Mouse (Mus musculus) heart, adult 8-10 months (tissue): ENCODE data around the gene Rhot1. TPM values are rescaled to one million over a fixed set of nuclear protein-coding genes. Genes with fewer than 3 reads are reported as not detected.
A peak's percentile ranks its signal among the peaks of the same experiment; 100 is the strongest.

Experiments
- DNase-seq: peaks from one replicate; pipeline ENCODE4 v3.0.0; 2022; ENCODE audit warnings: low spot score
- total RNA-seq, 4 experiments: library from RNA; stranded (reverse); gene quantifications; 2 replicates each; pipeline ENCODE4 v1.2.4; 2022

The Rhot1 gene
- total RNA-seq, 4 experiments from 2014 or later, result 52.5 to 66.9 (median 60.3) TPM

DNA sequence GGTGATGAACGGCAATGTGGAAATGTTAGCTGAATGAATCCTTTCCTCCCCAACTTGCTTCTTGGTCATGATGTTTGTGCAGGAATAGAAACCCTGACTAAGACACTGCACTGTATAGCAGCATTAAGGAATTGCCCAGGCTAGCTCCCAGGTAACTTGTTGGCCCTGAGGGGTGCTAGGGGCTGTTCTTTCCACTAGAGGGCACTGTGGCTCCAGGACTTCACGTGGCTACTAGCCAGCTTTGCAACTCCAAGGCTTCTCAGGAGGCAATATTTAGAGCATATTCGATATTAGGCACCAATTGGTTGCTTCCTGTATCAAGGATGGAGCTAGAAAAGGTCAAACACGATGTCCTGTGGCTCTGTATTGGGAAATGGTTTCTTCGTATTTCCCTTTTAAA is 78.3 kb downstream of the Rhot1 start:
- peak; percentile 70 for DNase-seq

DNA sequence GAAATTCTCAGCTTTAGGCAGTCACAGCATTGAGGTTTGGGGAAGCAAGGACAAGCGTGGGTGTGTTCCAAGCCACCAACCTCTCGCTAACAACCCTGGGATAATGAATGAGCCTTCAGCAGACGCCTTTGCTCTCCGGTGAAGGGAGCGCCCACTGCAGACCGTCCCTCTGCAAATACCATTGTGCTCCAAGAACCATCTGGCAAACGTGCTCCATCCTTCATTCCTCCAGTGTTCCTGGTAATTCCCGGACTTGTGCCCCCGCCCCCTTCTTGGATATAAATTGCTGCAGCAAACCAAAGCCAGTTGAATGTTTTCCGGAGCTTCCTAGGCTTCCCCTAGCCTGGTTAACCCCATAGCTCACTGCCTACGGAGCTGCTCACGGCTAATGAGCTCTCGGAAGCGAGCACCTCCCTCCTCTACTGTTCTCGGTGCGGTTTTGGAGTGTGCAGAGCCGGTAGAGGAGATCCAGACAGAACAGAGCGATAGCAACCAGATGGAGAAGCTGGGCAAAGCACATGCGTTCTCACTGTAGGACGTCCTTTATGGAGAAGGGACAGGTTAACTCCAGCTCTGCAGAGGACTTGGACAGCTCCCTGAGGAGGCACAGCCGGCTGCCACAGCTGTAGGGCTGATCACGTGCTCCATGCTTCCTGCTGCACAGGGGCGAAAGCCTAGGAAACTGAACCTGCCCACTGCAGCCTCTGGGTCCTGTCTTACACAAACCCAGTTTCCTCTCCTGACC is 81.1 kb downstream of the Rhot1 start:
- DNase-seq, result peak; percentile 27

DNA sequence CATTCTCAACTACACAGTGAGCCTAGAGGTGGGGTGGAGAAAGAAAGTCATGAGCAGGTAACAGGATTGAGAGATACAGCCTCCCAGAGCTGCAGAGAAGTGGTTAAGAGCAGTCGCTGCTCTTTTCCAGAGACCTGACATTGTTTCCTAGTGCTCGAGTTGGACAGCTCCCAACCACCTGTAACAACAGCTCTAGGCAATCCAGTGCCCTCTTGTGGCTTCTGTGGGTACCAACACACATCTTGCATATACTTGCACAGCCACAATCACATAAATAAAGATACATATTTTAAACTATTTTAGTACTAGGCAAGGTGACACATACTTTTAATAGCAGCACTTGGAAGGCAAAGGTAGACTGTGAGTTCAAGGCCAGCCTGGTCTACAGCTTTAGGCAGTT is 82.2 kb downstream of the Rhot1 start:
- DNase-seq, result no peak

DNA sequence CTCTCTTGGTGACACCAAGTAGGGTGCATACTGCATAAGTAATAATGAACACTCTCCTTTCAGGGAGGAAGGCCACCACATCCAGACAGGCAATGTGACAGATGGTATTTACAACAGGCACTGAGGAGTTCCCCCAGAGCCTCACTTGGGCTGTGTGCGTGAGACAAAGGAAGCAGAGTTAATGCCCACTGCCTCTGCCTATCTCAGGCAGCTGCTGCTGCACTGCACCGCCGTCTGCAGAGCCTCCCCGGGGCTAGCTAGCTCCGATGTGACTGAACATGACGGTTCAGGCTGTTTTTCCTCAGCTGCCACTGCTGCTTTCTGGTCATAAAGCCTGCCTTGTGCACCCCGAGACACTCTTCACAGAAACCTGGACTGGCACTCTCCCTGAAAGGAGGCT is 83.6 kb downstream of the Rhot1 start:
- no peak for DNase-seq

DNA sequence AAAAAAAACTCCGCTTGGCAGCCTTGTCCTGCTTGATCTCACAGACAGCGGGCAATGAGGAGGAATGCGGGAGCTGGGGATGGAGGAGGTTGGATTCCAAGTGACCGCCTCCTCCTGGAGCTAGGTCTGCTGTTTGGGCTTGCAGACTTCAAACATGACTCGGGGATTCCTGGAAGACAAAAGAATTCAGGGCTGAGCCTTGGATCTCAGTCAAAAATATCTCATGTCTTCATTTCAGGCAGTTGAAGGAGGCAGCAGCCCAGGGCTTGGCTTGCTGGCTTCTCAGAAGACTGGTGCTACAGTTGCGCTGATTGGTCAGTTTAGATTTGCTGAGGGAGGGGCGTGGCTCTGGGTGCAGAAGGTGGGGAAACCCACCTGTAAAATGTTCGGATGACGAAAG is 86.2 kb downstream of the Rhot1 start:
- no peak for DNase-seq

DNA sequence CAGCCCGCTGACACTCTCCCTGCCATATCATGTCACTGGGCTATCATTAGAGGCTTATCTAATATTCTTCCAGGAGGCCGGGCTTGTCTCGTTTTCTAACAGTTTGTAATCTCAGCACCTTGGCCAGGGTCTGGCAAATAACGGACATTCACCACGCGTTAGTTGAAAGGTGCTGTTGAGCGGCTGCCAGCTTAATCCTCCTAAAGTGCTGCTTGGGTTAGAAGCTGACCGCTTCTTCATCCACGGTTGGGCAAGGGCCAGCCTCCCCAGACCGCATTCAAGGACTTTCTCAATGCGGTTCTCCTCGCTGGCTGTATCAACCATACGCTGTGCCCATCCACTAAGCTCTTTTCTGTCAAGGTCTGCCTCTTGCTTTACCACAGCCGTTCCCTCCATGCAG is 87.0 kb downstream of the Rhot1 start:
- no peak for DNase-seq

DNA sequence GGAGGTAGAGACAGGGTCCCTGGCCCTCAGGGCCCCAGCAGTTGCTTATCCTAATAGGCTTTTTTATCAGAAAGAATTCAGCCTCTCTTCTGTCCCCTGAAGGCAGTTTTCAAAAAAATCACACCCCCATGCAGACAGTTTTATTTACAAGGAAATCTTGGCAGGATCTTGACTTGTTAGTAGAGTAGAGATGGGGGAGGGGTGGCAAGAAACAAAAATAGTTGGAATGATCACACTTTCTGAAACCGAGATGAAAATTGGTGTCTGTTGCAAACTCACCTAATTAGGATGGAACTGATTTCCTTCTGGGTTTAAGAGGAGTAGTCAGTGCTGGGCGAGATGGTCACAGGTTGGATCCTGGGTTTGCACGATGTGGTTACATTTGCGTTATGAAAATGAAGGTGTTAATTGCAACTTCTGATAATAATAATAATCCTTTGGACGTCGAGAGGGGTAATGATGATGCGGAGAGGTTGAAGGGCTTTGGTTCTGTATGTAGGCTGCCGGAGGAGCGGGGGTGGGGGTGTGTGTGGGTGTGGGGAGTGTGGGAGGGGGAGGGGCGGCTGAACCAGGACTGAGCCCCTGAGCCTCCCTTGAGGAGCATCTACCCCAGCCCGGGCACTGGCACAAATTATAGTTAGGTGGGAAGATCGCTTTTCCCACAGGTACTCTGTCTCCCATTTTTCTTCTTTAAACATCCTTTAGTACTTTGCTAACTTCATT is 90.9 kb downstream of the Rhot1 start:
- DNase-seq, result no peak

DNA sequence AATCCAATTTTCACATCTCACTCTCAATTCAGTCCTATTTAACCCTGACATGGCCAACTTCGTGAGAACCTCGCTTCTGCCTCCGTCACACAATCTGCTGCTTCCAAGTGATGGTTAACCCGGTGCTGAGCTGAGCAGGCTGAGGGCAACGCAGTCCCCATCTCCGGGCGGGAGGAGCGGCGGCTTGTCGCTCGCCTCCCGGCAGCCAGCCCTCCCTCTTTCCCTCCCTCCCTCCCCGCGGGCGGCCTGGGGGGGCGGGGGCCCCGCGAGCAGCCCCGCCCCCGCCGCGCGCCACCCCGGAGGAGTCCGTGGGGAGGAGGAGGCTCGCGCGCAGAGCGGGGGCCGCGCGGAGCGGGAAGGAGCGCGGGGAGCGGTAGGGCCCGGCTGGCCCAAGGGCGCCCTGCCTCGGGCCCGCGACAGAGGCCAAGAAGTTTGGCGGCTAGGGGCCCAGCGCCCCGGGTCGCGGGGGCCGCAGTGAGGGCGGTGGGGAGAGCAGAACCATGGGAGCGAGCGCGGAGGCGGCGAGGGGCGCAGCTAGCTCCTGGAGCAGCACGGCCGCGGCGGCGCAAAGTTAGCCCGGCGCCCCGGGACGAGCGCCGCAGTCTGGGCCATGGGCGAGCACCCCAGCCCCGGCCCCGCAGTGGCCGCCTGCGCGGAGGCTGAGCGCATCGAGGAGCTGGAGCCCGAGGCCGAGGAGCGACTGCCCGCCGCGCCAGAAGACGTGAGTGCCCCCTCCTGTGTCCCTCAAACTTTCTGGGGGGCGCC is 91.9 kb downstream of the Rhot1 start, which contains the start of gene Rhbdl3:
TSS of gene Rhbdl3 (plus strand) at position 362 of the 765 bp plus-strand sequence.
- DNase-seq, result peak; percentile 47

DNA sequence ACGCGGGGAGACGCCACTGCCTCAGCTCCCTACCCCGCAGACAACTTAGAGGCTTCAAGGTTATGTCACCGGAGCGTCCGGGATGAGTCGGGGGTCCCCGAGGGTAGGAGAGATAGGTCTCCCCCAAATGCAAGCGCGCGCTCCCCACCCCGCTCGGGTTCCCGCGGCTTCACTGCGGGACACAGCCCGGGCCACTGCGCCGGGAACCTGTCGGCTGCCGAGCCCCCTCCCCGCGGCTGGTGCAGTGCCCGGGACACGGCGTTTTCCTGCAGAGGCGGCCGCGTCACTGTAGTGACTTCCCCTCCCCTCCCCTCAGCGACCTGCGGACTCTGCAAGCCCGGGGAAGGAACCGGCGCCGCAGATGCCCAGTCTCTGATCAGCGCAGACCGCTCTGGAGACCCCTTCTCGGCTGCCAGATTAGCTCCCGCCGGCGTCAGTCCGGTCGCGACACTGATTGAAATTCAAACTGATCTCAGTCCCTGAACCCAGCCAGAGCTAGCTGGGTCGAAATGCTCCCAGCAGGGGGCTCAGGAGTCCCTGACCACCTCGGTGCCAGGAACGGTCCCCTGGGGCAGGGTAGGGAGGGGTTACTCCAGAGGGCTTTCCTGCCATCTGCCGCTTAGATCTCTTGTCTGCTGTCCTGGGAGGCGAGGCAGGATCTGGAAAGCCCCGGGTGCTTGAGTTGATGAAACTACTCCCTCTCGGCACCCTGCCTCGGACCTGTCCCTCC is 92.7 kb downstream of the Rhot1 start:
- peak; percentile 73 for DNase-seq

DNA sequence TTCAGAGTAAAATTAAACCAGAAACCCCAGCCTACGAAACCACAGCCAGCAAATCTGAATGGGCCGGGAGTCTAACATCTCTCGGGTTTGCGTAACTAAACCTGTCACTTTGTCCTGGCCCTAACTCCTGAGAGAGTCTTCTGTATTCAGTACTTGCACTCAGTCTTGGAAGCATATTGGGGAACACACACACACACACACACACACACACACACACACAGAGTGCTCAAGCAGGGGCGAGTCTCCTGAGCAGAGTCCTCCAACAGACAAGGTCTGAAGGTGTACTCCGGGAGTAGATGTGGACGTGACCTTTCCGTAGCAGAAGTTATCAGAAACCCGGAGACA is 93.2 kb downstream of the Rhot1 start:
- DNase-seq, result no peak

DNA sequence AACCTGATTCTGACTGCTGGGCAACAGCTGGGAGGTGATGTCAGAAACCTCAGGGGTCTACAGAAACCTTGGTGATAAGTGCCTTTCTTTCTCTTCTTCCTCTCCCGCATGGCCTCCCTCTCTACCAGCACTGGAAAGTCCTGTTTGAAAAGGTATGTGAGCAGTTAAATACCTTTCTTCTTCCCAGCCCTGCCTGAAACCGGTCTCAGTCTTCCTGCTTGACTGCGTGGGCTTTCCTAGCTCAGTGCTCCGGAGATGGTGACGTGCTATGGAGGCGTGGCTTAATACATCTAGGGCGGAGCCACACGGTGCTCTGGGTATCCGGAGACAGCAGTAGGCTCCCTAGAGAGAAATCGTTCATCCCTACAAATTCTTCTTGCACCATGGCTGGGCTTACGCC is 93.7 kb downstream of the Rhot1 start:
- DNase-seq, result peak; percentile 76

DNA sequence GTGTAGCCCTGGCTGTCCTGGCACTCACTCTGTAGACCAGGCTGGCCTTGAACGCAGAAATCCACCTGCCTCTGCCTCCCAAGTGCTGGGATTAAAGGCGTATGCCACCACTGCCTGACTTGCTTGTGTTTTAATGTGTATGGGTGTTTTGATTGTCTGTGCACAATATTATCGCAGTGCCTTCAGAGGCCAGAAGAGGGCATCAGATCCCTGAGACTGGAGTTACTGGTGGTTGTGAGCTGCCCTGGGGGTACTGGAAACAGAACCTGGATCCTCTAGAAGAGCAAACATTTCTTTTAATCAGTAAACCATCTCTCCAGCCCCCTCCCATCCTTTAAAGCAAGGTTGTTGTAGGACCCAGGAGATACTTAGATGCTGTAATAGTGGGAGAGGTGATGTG is 94.9 kb downstream of the Rhot1 start:
- DNase-seq, result no peak

DNA sequence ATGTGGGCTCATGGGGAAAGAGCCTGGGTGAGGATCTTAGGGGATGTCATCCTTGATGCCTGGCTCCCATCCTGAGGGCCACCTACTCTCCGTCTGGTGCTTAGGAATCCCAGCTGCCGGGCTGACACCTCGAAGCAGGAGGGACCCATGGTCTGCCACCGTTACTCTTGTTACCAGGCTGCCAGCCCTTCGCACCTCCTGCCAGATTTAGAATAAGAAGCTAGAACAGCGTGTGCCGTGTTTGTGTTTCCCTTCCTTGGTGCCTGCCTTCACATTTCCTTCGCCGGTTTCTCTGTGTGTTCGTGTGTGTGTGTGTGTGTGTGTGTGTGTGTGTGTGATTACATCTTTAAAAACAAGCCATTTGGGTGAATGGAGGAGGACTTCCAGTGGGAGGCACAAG is 96.0 kb downstream of the Rhot1 start:
- no peak for DNase-seq

DNA sequence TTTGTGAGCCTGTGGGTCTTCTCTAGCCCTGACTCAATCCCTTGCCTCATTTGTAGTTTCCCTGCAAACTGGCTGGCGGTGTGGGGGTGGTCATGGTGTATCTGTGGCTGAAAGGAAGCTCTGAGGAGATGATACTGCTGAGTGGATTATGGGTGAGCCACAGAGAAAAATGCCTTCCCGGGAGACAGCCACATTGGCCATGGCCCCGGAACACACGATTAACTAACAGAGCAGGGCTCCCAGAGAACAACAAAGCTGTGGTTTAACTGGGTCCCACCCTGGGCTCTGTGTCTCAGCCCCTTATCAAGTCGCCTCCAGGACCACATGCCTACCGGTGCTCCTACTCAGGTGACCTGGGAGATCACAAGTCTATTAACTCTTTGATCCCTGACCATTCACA is 99.7 kb downstream of the Rhot1 start:
- no peak for DNase-seq

DNA sequence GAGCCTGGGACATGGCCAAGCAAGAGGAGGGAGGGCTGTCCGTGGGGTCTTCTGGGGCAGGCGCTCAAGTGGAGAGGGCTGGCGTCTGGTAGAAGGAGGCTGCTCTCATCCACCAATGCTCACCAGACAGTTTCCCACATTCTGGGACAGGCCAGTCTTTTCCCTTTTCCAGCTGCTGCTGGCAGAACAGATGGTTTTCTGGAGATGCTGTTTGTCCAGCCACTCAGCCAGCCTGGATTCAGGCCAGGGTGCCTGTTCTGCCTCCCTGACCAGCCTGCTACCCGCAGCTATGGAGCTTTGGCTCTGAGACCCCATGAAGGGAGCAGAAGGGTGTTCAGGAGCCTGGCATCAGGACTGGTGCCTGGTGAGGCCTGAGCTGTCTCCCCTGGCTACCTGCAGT is 102.5 kb downstream of the Rhot1 start:
- DNase-seq, result no peak

DNA sequence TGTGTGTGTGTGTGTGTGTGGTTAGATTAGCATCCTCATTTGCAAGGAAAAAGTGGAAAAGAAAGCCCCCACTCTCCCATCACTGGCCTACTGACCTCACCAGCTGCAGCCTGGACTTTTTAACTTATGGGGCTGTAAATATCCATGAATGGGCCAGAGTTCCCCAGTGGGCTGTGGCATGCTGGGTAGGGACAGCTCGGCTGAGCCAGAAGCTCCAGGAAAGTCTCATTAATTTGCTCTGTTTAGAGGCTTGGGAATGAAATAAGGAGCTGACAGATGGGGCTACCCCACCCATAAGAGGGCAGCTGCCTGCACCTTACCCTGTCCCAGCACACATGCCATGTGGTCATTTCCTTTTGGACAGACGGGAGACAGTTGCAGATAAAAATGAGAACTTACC is 103.2 kb downstream of the Rhot1 start:
- DNase-seq, result no peak

DNA sequence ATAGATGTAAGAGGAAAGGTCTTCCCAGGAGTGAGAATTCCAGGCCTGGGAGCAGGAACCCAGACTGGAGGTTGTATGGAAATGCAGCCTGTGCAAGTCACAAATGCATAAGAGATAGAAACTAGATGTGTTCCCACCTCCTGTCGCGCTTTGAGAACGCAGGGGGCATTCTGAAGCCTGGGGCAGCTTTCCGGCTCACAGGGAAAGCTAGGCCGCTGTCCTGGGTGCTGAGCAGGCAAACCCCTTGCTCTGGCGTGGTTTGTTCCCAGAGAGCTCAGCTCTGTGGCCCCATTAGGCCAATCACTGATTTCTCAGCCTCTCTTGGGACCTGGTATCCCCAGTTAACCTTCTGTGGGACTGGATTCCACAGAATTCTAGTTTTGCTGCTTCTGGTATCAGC is 103.7 kb downstream of the Rhot1 start:
- no peak for DNase-seq

DNA sequence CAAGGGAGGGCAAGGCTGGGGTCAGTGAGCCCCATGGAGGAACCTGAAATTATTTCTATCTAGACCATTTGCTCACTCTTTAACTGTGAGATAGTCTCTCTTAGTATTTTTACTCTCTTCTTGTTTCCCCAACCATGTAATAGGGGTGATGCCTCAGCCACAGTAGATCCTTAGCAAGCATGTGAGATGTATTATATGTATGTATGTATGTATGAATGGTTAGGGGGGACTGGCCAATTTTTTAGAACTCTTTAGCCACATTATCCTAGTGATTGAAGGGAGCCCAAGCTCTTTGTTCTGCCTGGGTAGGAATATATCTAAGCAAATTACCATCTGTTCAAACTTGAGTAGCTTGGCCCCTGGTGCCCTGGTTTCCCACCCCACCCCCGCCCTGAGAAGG is 104.6 kb downstream of the Rhot1 start:
- DNase-seq, result no peak

DNA sequence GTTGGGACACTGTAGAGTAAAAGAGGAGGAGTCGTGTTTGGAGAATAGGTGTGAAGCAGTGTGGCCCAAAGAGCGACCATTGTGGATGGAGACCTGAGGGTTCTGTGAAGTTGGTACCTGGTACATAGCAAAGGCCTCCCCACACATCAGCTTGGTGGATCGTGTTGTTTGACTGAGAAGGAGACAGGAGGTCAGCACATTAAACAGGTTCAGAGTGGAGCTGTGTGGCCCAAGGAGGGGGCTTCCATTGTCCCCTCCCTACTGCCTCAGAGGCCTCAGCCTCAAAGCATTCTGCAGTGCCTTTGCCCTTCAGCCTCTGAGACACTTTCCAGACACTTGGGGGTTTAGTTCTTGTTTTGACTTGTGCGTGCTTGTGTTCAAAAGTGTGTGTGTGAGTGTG is 105.1 kb downstream of the Rhot1 start:
- no peak for DNase-seq

DNA sequence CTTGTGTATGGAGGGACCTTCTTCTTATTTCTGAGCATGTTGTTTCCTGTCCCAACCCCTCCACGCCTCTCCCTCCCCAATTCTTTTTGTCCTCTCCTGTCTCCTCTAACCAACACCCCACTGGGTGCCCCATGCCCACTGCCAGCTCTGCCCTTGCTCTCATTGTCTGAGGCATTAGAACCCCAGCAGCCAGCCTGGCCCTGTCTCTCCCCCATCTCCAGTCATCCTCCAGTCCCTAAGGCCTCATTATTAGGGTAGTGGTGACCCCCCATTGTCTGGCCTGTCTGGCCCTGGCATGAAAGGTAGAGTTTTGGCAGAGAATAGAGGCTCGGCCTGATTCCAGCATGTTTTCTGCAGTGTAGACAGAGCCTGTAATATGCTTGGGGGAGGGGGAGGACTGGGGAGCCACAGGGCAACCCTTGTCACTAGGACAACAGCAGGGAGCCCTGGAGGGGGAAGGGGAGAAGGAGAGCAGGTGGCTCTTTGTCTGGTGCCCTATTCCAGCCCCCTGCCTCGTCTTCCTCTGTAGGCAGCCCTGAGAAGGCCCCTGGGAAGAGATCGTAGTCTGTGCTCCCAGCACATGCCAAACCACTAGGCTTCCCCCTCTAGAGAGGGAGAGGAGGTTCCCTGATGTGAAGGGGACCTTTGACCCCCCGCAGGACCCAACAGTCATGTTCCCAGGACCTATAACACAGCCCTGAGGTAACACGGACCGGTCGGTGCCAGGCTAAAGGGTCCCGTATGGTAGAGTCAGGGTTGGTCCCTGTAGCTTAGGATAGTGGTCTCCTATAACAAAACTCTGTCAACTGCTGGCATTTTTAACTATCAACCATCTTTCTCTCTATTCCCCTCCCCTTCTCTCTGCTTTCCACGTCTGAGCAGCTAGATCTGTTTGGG is 107.2 kb downstream of the Rhot1 start:
- no peak for DNase-seq
